Mouse (Mus musculus) limb, embryonic 15.5 days (tissue): ENCODE results near the gene Cd109. TPM values are rescaled to one million over a fixed set of nuclear protein-coding genes. Genes with fewer than 3 reads are reported as not detected.

Source experiments
- ATAC-seq: fragments of 200-750 bp; cut with Nextera tagmentation; 2 replicates; pipeline ENCODE4 v1.8.0; 2017; ENCODE audit warnings: low read depth, moderate TSS enrichment; ENCODE audit not compliant: insufficient number of reproducible peaks, low FRiP score, low TSS enrichment
- H3K27ac ChIP-seq: fragments of 300-500 bp; sonication (generic); 2 replicates; pipeline ENCODE4 v1.5.1; 2015; ENCODE audit warnings: moderate library complexity, mild to moderate bottlenecking, inconsistent platforms
- H3K27me3 ChIP-seq: fragments of 300-500 bp; sonication (generic); 2 replicates; pipeline ENCODE4 v1.6.1; 2015; ENCODE audit warnings: inconsistent platforms
- H3K36me3 ChIP-seq: fragments of 300-500 bp; sonication (generic); 2 replicates; pipeline ENCODE4 v1.6.1; 2015; ENCODE audit warnings: inconsistent platforms
- H3K4me1 ChIP-seq: fragments of 300-500 bp; sonication (generic); 2 replicates; pipeline ENCODE4 v1.6.1; 2015; ENCODE audit warnings: inconsistent platforms
- H3K4me2 ChIP-seq: fragments of 300-500 bp; sonication (generic); 2 replicates; pipeline ENCODE4 v1.6.1; 2015; ENCODE audit warnings: mild to moderate bottlenecking, inconsistent platforms
- H3K4me3 ChIP-seq: fragments of 300-500 bp; sonication (generic); 2 replicates; pipeline ENCODE4 v1.5.1; 2015; ENCODE audit warnings: mild to moderate bottlenecking, inconsistent platforms
- H3K9ac ChIP-seq: fragments of 300-500 bp; sonication (generic); 2 replicates; pipeline ENCODE4 v1.6.1; 2015; ENCODE audit warnings: inconsistent platforms
- H3K9me3 ChIP-seq: fragments of 300-500 bp; sonication (generic); 2 replicates; pipeline ENCODE4 v1.6.1; 2016; ENCODE audit warnings: inconsistent platforms
- WGBS: fragments of 180-500 bp; shearing (Covaris S2); methylation state at CpG from one replicate; pipeline ENCODE4 v1.1.7; 2015; 5-methylcytosine and 5-hydroxymethylcytosine counted together
- polyA plus RNA-seq: library from polyadenylated mRNA; unstranded; fragments of >200 nt; fragmentation: Nextera tagmentation; extraction: Ambion mirVana; gene quantifications from 2 replicates; pipeline ENCODE4 v1.2.1, GENCODE M21; 2015

Cd109 gene
- 23.3 and 24.6 TPM in 2 replicates for polyA plus RNA-seq

DNA sequence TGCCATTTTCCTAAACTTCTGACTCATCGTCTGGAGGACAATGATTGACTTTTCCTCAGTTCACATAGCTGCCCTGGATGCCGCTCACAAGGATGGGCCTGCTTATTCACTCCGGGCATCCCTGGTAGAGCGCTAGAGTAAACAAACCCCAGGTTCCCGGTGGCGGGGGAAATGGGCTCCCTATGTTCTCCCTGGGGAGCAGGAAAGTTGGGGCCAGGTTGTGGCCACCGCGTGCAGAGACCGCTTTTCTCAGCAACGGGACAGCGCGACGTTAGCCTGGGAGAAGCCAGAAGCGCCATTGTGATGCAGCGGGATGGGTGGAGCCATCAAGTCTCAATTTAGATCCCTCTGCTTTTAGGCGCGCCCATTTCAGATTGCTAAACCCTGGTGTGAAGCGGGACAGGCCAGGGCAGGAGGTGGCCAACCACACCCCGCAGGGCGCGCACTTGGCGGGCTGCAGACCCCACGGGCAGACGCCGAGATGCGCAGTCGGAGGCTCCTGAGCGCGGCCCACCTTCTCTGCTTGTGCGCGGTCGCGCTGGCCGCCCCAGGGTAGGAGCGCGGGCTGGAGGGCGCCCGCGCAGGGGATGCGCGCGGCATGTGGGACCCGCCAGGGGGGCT, at the start of gene Cd109:
TSS of gene Cd109 (plus strand) at position 146 of the 621 bp plus-strand sequence.
- peak within 1 kb of the TSS; percentile 91 for H3K4me2 ChIP-seq
- no peaks in the 10 kb centered on the region for H3K27me3 ChIP-seq
- under 1% methylated on average over 41 of the region's 43 CpGs for WGBS
- H3K9ac ChIP-seq = peak within 1 kb of the TSS; percentile 58
- H3K36me3 ChIP-seq = no peaks in the 10 kb centered on the region
- ATAC-seq = no peak
- H3K4me1 ChIP-seq = peaks cover 31% of the 10 kb centered on the region
- peak within 1 kb of the TSS; percentile 64 for H3K27ac ChIP-seq
- H3K4me3 ChIP-seq = peak within 1 kb of the TSS; percentile 63
- no peaks in the 10 kb centered on the region for H3K9me3 ChIP-seq

DNA sequence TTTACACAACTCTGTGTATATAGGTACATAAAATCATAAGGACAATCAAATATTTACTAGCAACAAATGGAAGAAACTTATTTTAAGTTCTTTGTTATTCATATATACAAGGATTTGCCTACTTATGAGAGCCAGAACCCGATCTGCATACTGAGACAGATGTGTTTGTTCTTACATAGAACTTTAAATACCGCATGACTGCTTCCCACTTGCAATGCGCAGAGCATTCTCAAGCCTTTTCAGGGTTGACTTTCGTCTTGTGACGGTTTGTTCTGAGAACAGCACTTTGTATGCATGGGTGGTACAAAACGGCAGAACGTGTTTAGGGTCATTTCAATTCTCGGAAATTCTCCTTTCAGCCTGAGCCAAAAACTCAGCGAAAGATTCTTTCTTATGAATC, 45.4 kb upstream of the Cd109 start:
- no peak overlapping the region for H3K9ac ChIP-seq
- ATAC-seq = no peak
- 97% methylated on average over 9 of the region's 9 CpGs for WGBS
- H3K36me3 ChIP-seq = peaks cover 18% of the 10 kb centered on the region
- no peaks in the 10 kb centered on the region for H3K4me1 ChIP-seq
- no peaks in the 10 kb centered on the region for H3K27me3 ChIP-seq
- no peak overlapping the region for H3K4me2 ChIP-seq
- H3K9me3 ChIP-seq = no peaks in the 10 kb centered on the region
- H3K27ac ChIP-seq = no peak overlapping the region
- no peak overlapping the region for H3K4me3 ChIP-seq

DNA sequence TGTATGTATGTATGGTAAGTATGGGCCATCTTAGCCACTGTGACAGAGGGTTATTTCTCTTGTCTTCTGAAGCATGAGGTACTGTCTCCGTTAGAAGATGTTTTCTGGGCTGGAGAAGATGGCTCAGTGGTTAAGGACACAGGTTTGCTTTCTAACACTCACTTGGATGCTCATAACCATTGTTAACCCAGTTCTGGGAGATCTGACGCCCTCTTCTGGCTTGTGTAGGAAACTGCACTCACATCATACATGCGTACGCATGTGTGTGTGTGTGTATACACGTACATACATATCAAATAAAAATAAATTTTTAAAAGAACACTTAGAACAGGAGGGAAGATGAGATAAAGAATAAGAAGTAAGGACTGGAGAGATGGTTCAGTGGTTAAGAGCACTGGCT, 38.9 kb upstream of the Cd109 start:
- Histone ChIP-seq H3K9me3 (no peaks in the 10 kb centered on the region), H3K4me1 (no peaks in the 10 kb centered on the region), H3K4me3 (no peak overlapping the region), H3K9ac (no peak overlapping the region), H3K27ac (no peak overlapping the region), H3K4me2 (no peak overlapping the region), H3K36me3 (peaks cover 31% of the 10 kb centered on the region), H3K27me3 (no peaks in the 10 kb centered on the region)
- 93% methylated on average over 5 of the region's 5 CpGs for WGBS
- no peak for ATAC-seq

DNA sequence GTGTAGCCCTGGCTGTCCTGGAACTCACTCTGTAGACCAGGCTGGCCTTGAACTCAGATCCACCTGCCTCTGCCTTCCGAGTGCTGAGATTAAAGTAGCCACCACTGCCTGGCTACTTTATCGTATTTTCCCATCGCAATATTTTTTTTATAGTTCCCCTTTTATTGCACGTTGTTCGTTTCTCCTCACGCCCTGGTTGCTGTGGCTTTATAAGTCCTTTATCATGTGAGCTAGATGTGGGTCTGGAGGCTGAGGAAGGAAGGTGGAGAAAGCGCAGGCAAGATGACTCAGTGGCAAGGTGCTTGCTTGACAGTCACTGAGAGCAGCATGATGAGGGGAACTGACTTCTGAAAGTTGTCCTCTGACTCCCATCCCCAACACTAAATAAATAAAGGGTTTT, 36.5 kb upstream of the Cd109 start:
- Histone ChIP-seq H3K27me3 (no peaks in the 10 kb centered on the region), H3K36me3 (peaks cover 25% of the 10 kb centered on the region), H3K4me2 (no peak overlapping the region), H3K9ac (no peak overlapping the region), H3K27ac (no peak overlapping the region), H3K4me1 (no peaks in the 10 kb centered on the region), H3K4me3 (no peak overlapping the region), H3K9me3 (no peaks in the 10 kb centered on the region)
- ATAC-seq = no peak
- WGBS = 64% methylated on average over 7 of the region's 7 CpGs

DNA sequence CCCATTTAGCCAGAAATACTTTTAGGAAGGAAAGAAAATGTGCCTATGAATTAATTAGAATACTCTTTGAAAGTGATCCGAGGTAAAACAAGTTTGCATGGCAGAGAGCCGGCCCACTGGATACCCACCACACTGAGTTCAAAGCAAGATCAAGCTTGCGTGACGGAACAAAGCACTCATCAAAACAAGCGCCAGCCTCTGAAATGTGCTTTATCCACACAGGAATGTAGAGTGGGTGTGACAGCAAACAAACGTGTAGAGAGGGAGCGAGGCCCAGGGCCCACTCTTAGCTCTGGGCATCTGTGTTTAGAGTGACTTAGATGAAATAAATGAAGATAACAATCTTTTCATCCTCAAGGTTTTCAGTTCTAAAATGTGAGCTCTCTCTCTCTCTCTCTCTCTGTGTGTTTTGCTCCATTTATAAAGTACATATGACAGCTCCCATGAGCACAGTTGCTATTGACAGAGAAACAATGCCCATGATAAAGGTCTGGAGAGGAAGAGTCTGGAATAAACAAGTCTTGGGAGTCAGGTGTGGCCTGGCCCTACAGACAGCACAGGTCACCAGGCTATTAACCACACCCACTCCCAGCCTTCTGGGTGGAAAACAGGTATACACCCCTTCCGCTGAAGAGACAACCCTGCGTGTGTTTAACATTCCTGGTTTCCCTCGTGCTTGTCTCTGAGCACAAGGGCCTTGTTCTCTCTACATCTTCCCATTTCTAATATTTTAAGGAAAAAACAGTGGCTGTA, 35.5 kb upstream of the Cd109 start:
- Histone ChIP-seq H3K27ac (no peak overlapping the region), H3K4me1 (no peaks in the 10 kb centered on the region), H3K4me2 (no peak overlapping the region), H3K9ac (no peak overlapping the region), H3K4me3 (no peak overlapping the region), H3K27me3 (no peaks in the 10 kb centered on the region), H3K9me3 (no peaks in the 10 kb centered on the region), H3K36me3 (peaks cover 28% of the 10 kb centered on the region)
- WGBS = 62% methylated on average over 10 of the region's 10 CpGs
- ATAC-seq = no peak

DNA sequence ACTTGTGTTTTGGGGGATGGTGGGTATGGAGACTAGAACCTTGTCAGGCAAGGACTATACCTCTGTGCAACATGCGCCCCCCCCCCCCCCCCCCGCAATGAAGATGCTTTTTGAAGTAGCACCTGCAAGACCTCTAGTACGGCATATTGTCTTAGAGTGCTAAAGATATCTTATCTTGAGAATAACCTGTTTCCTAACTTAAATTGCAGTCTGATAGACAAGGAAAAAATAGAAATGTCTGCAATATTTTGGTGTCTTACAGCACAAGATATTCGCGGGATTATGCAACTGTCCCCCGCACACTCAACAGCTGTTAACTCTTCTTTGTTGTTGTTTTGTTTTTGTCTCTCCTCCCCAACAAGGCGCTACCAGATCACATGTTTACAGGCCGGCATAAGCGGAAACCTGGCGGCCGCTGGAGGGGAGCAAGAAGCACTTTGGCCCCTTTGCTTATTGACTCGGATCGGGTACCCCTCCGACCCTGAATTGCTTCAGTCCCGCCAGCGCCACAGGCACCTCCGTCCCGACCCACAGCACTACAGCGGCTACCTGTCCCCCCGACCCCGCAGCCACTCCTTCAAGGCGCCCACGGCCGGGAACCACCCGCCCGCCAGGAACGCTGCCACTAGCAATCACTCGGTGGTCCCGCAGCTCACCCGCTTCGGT, 28.0 kb upstream of the Cd109 start:
- under 1% methylated on average over 31 of the region's 31 CpGs for WGBS
- peak overlapping the region; percentile 48 for H3K4me2 ChIP-seq
- ATAC-seq = peak; percentile 17; the same call in 1 of the 2 replicates
- H3K27ac ChIP-seq = peak overlapping the region; percentile 80
- peak overlapping the region; percentile 70 for H3K4me3 ChIP-seq
- no peaks in the 10 kb centered on the region for H3K9me3 ChIP-seq
- peaks cover 7% of the 10 kb centered on the region for H3K36me3 ChIP-seq
- H3K9ac ChIP-seq = peak overlapping the region; percentile 56; the same call in 1 of the 2 replicates
- H3K4me1 ChIP-seq = peaks cover 3% of the 10 kb centered on the region
- H3K27me3 ChIP-seq = no peaks in the 10 kb centered on the region

DNA sequence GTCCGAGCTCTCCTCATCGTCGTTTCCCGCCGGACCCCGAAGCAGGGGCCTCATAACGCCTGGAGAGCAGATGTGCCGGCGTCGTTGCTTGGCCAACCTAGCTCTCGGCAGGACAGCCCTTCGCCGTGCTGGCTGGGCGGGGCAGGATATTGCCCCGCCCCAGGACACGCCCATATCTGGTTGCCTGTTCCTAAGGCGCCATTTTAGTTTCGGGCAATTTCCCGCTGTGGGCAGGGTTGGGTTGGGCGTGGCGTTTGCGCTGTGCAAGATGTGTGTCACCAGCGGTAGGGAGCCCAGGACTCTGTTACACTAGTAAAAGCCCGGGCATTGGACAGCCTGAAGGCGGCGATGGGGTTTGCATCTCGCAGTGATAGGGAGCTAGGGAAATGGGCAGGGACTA, 27.4 kb upstream of the Cd109 start, which contains the start of gene Slc17a5:
TSS of gene Slc17a5 (minus strand) at position 128 of the 400 bp plus-strand sequence.
- Histone ChIP-seq H3K9ac (peak within 1 kb of the TSS; percentile 56; the same call in 1 of the 2 replicates), H3K9me3 (no peaks in the 10 kb centered on the region), H3K27ac (peak within 1 kb of the TSS; percentile 80), H3K27me3 (no peaks in the 10 kb centered on the region), H3K36me3 (peaks cover 7% of the 10 kb centered on the region), H3K4me3 (peak within 1 kb of the TSS; percentile 70), H3K4me1 (peaks cover 3% of the 10 kb centered on the region), H3K4me2 (peak within 1 kb of the TSS; percentile 48)
- WGBS = under 1% methylated on average over 27 of the region's 27 CpGs
- ATAC-seq = peak; percentile 97

DNA sequence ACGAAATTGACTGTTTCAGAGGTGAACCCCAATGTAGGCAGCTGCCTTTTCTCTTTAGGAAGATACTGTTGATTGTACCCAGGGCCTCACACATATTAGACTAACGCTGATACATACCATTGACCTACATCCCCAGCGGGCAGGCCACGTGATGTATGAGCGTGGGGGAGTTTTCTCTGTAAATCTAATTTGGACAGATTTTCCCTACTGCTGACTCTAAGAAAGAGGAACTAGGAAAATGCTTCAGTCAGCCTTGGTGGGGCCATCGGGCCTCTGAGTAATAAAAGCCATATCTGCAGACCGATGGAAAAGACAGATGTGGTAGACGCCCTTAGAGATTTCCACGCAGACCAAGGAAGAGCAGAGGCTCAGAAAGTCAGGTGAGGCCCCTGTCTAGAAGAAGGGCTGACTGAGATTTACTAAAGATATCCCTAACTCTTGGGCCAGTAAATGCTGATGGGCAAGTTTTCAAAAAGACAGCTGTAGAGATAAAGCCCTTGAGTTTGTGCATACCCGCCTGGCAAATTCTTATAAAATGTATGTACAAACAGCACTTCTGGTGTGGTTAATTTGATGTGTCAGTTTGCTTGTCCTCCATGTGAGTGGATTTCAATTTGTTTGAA, 26.8 kb upstream of the Cd109 start:
- 63% methylated on average over 10 of the region's 10 CpGs for WGBS
- peaks cover 3% of the 10 kb centered on the region for H3K4me1 ChIP-seq

DNA sequence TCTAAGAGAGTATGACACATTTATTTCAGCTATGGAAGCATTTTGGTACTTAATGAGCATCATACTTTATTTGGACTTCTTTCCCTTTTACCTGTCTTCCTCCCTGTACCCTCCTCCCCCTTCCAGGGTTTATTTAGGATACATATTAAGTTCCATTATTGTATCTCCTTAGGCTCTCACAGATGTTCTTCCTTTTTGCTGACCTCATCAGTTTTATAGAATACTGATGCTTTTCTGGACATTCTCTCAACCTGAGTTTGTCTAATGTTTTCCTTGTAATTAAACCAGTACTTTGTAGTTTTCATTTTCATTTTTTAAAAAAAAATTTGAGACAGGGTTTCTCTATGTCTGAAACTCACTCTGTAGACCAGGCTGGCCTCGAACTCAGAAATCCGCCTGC, 24.9 kb upstream of the Cd109 start:
- Histone ChIP-seq H3K9me3 (no peaks in the 10 kb centered on the region), H3K9ac (no peak overlapping the region), H3K4me2 (no peak overlapping the region), H3K4me1 (no peaks in the 10 kb centered on the region; the same call in 1 of the 2 replicates), H3K36me3 (no peaks in the 10 kb centered on the region), H3K27me3 (no peaks in the 10 kb centered on the region), H3K27ac (no peak overlapping the region), H3K4me3 (no peak overlapping the region)
- 86% methylated on average over 2 of the region's 2 CpGs for WGBS
- ATAC-seq = no peak

More for the DNA sequence above, 26.8 kb upstream of the Cd109 start:
- Histone ChIP-seq H3K4me3 (peak overlapping the region; percentile 70), H3K4me2 (peak overlapping the region; percentile 48), H3K9me3 (no peaks in the 10 kb centered on the region), H3K36me3 (peaks cover 7% of the 10 kb centered on the region), H3K9ac (no peak overlapping the region), H3K27ac (peak overlapping the region; percentile 79), H3K27me3 (no peaks in the 10 kb centered on the region)
- ATAC-seq = no peak

DNA sequence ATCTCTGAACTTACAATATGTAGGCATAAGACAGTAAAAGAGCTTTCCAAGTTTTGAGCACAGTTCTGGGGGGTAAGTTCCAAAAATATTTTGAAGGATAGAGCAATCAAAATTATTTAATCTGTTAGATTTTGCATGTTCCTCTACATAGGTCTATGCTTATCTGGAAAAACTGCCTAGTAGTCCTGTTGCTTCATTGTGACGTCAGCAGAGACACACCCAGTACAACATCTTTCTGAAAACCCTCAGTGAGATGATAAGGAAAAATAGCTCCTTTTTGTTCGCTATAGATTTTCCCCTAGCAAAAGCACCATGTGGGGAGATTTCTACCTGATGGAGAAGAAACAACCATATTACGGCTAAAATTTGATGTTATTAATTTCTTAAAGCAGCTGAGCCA, 20.1 kb upstream of the Cd109 start:
- 76% methylated on average over 3 of the region's 3 CpGs for WGBS

DNA sequence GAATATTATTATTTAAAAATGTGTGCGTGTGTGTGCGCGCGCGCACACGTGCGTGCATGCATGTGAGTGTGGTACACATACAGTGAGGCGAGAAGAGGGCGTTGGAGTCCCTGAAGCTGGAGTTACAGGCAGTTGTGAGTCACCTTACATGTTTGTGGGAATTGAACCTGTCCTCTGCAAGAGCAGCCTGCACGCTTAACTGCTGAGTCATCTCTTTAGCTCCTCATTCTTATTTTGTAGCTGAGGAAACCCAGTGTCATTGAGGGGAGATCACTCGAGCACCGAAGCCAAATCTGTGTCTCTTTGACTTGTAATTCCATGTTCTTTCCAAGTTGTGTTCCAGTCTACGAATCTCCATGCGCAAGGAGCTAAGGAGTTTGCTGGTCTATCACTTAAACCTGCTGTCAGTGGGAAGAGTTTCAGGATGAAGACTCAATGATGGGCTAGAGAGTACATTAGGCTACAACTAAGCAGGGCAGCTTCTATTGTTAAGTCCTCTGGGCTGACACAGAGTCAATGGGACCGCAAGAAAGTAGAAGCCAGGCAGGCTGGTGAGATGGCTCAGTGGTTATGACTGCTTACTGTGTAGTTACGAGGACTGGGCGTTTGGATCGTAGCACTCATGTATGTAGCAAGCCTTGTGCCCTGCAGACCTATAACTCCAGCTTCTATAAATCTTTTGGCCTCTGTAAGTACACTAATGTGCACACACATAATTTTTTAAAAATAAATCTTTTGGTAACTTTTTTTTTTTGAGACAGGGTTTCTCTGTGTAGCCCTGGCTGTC, 19.4 kb upstream of the Cd109 start:
- no peak overlapping the region for H3K27ac ChIP-seq
- H3K27me3 ChIP-seq = no peaks in the 10 kb centered on the region
- H3K4me3 ChIP-seq = no peak overlapping the region
- no peak overlapping the region for H3K9ac ChIP-seq
- no peaks in the 10 kb centered on the region for H3K9me3 ChIP-seq
- no peaks in the 10 kb centered on the region for H3K4me1 ChIP-seq
- no peak for ATAC-seq
- H3K36me3 ChIP-seq = no peaks in the 10 kb centered on the region
- no peak overlapping the region for H3K4me2 ChIP-seq
- WGBS = 90% methylated on average over 18 of the region's 18 CpGs

More for the DNA sequence above, 20.1 kb upstream of the Cd109 start:
- Histone ChIP-seq H3K4me1 (no peaks in the 10 kb centered on the region), H3K9me3 (no peaks in the 10 kb centered on the region), H3K27me3 (no peaks in the 10 kb centered on the region), H3K9ac (no peak overlapping the region), H3K36me3 (no peaks in the 10 kb centered on the region), H3K4me2 (no peak overlapping the region), H3K4me3 (no peak overlapping the region), H3K27ac (no peak overlapping the region)
- no peak for ATAC-seq
